Mouse (Mus musculus): Measurements from ENCODE around the gene Camta2.

The Camta2 gene

GRCm38 (mm10) chr11:70663101-70663500 lies 24.8 kb downstream of the Camta2 start:
- DNase-seq (ENCODE audit: low spot score): no peak

GRCm38 (mm10) chr11:70660571-70660970 lies 27.3 kb downstream of the Camta2 start:
- no peak for DNase-seq (ENCODE audit: low spot score)

GRCm38 (mm10) chr11:70658942-70659341 lies 29.0 kb downstream of the Camta2 start:
- DNase-seq (ENCODE audit: low spot score): no peak

GRCm38 (mm10) chr11:70658521-70658920 lies 29.4 kb downstream of the Camta2 start:
- no peak for DNase-seq (ENCODE audit: low spot score)

- no peak for DNase-seq (ENCODE audit: low spot score)
Measured at GRCm38 (mm10) chr11:70657991-70658390, 29.9 kb downstream of the Camta2 start.

GRCm38 (mm10) chr11:70657573-70657972 lies 30.3 kb downstream of the Camta2 start:
- DNase-seq (ENCODE audit: low spot score): no peak

GRCm38 (mm10) chr11:70656964-70657363 lies 30.9 kb downstream of the Camta2 start, which contains the start of gene Eno3:
Gene Eno3, plus strand, starts transcription at chr11:70657202.
- DNase-seq (ENCODE audit: low spot score): no peak

- no peak for DNase-seq (ENCODE audit: low spot score)
Measured at GRCm38 (mm10) chr11:70656456-70656927, 31.4 kb downstream of the Camta2 start.

- DNase-seq (ENCODE audit: low spot score): no peak
Measured at GRCm38 (mm10) chr11:70655571-70656455, 32.1 kb downstream of the Camta2 start.

- DNase-seq (ENCODE audit: low spot score): no peak
Measured at GRCm38 (mm10) chr11:70654923-70655570, 32.9 kb downstream of the Camta2 start.

GRCm38 (mm10) chr11:70654198-70654922 lies 33.5 kb downstream of the Camta2 start, which contains the start of gene Pfn1:
Gene Pfn1, minus strand, starts transcription at chr11:70654644.
- peak; percentile 54 for DNase-seq (ENCODE audit: low spot score)

- DNase-seq (ENCODE audit: low spot score): no peak
Measured at GRCm38 (mm10) chr11:70653345-70654197, 34.3 kb downstream of the Camta2 start.

GRCm38 (mm10) chr11:70652884-70653344 lies 35.0 kb downstream of the Camta2 start:
- DNase-seq (ENCODE audit: low spot score): no peak

- no peak for DNase-seq (ENCODE audit: low spot score)
Measured at GRCm38 (mm10) chr11:70652029-70652883, 35.6 kb downstream of the Camta2 start.

- DNase-seq (ENCODE audit: low spot score): no peak
Measured at GRCm38 (mm10) chr11:70651391-70651790, 36.5 kb downstream of the Camta2 start.

- DNase-seq (ENCODE audit: low spot score): no peak
Measured at GRCm38 (mm10) chr11:70650322-70651175, 37.4 kb downstream of the Camta2 start.

- DNase-seq (ENCODE audit: low spot score): no peak
Measured at GRCm38 (mm10) chr11:70649185-70649734, 38.6 kb downstream of the Camta2 start.

GRCm38 (mm10) chr11:70648512-70648911 lies 39.4 kb downstream of the Camta2 start:
- no peak for DNase-seq (ENCODE audit: low spot score)

All from left cerebral cortex, adult 11 months (tissue).